Mouse (Mus musculus) hindbrain, embryonic 12.5 days (tissue): ENCODE measurements around the gene Pde4d. TPM values are rescaled to one million over a fixed set of nuclear protein-coding genes. Genes with fewer than 3 reads are reported as not detected.

Experiments used
- ATAC-seq: fragments of 200-750 bp; cut with Nextera tagmentation; 2 replicates; pipeline ENCODE4 v1.8.0; 2017; ENCODE audit warnings: moderate TSS enrichment; ENCODE audit not compliant: low FRiP score
- H3K27ac ChIP-seq: fragments of 300-500 bp; sonication (generic); 2 replicates; pipeline ENCODE4 v1.5.1; 2016; ENCODE audit warnings: mild to moderate bottlenecking
- H3K27me3 ChIP-seq: fragments of 300-500 bp; sonication (generic); 2 replicates; pipeline ENCODE4 v1.6.1; 2016; ENCODE audit warnings: mild to moderate bottlenecking
- H3K36me3 ChIP-seq: fragments of 300-500 bp; sonication (generic); 2 replicates; pipeline ENCODE4 v1.6.1; 2016; ENCODE audit warnings: mild to moderate bottlenecking
- H3K4me1 ChIP-seq: fragments of 300-500 bp; sonication (generic); 2 replicates; pipeline ENCODE4 v1.6.1; 2016
- H3K4me2 ChIP-seq: fragments of 300-500 bp; sonication (generic); replicated peaks from 2 replicates; pipeline ENCODE4 v1.6.1; 2016; ENCODE audit warnings: mild to moderate bottlenecking
- H3K4me3 ChIP-seq: fragments of 300-500 bp; sonication (generic); 2 replicates; pipeline ENCODE4 v1.5.1; 2016; ENCODE audit warnings: mild to moderate bottlenecking
- H3K9ac ChIP-seq: fragments of 300-500 bp; sonication (generic); 2 replicates; pipeline ENCODE4 v1.6.1; 2016; ENCODE audit warnings: mild to moderate bottlenecking, moderate library complexity
- H3K9me3 ChIP-seq: fragments of 300-500 bp; sonication (generic); replicated peaks from 2 replicates; pipeline ENCODE4 v1.6.1; 2016; ENCODE audit warnings: mild to moderate bottlenecking
- WGBS: fragments of 180-500 bp; shearing (Covaris S2); methylation state at CpG from one replicate; pipeline ENCODE4 v1.1.7; 2016; 5-methylcytosine and 5-hydroxymethylcytosine counted together
- polyA plus RNA-seq: library from polyadenylated mRNA; unstranded; fragments of >200 nt; fragmentation: Nextera tagmentation; extraction: Ambion mirVana; gene quantifications from 2 replicates; pipeline ENCODE4 v1.2.1, GENCODE M21; 2016

Gene Pde4d
- polyA plus RNA-seq, 1 experiment from 2014 or later: 20.6 TPM

- Histone ChIP-seq H3K9ac (no peak overlapping the region), H3K4me3 (no peak overlapping the region), H3K27ac (no peak overlapping the region), H3K4me2 (no peak overlapping the region), H3K9me3 (no peaks in the 10 kb centered on the region), H3K4me1 (peaks cover 4% of the 10 kb centered on the region; the same call in 1 of the 2 replicates), H3K27me3 (no peaks in the 10 kb centered on the region), H3K36me3 (no peaks in the 10 kb centered on the region)
- 76% methylated on average over 12 of the region's 12 CpGs for WGBS
- no peak for ATAC-seq
These were observed 1473.0 kb downstream of the Pde4d start for GRCm38 (mm10) chr13:109922782-109923181.

- no peak overlapping the region for H3K27ac ChIP-seq
- no peaks in the 10 kb centered on the region for H3K27me3 ChIP-seq
- peaks cover 4% of the 10 kb centered on the region; the same call in 1 of the 2 replicates for H3K4me1 ChIP-seq
- ATAC-seq: no peak
- no peaks in the 10 kb centered on the region for H3K36me3 ChIP-seq
- H3K9me3 ChIP-seq: no peaks in the 10 kb centered on the region
- H3K9ac ChIP-seq: no peak overlapping the region
- H3K4me2 ChIP-seq: no peak overlapping the region
- WGBS: 95% methylated on average over 15 of the region's 15 CpGs
- H3K4me3 ChIP-seq: no peak overlapping the region
These were observed 1475.0 kb downstream of the Pde4d start for GRCm38 (mm10) chr13:109924771-109925170.

- peak; percentile 96 for ATAC-seq
- Histone ChIP-seq H3K9ac (0 out of 2 replicates have a peak overlapping the region, but pooled peaks have one; percentile 27), H3K36me3 (no peaks in the 10 kb centered on the region), H3K27ac (peak overlapping the region; percentile 79), H3K4me3 (peak overlapping the region; percentile 7; the same call in 1 of the 2 replicates), H3K27me3 (no peaks in the 10 kb centered on the region), H3K4me1 (peaks cover 4% of the 10 kb centered on the region; the same call in 1 of the 2 replicates), H3K4me2 (peak overlapping the region; percentile 47), H3K9me3 (no peaks in the 10 kb centered on the region)
- 30% methylated on average over 15 of the region's 15 CpGs for WGBS
These were observed 1476.7 kb downstream of the Pde4d start for GRCm38 (mm10) chr13:109926277-109926920.

GRCm38 (mm10) chr13:109927782-109928181 is 1478.0 kb downstream of the Pde4d start:
- no peak for ATAC-seq
- WGBS: 72% methylated on average over 2 of the region's 2 CpGs
- Histone ChIP-seq H3K4me3 (no peak overlapping the region), H3K9me3 (no peaks in the 10 kb centered on the region), H3K36me3 (no peaks in the 10 kb centered on the region), H3K27me3 (no peaks in the 10 kb centered on the region), H3K27ac (no peak overlapping the region; the same call in 1 of the 2 replicates), H3K9ac (no peak overlapping the region), H3K4me2 (peak overlapping the region; percentile 47), H3K4me1 (peaks cover 4% of the 10 kb centered on the region; the same call in 1 of the 2 replicates)

- no peak for ATAC-seq
- Histone ChIP-seq H3K27ac (no peak overlapping the region), H3K36me3 (peaks cover 6% of the 10 kb centered on the region), H3K27me3 (no peaks in the 10 kb centered on the region), H3K4me1 (no peaks in the 10 kb centered on the region), H3K9me3 (no peaks in the 10 kb centered on the region), H3K9ac (no peak overlapping the region), H3K4me2 (no peak overlapping the region), H3K4me3 (no peak overlapping the region)
- WGBS: 95% methylated on average over 13 of the region's 13 CpGs
These were observed 1482.9 kb downstream of the Pde4d start for GRCm38 (mm10) chr13:109932688-109933087.

GRCm38 (mm10) chr13:109933554-109933953 is 1483.8 kb downstream of the Pde4d start:
- peaks cover 10% of the 10 kb centered on the region for H3K36me3 ChIP-seq
- H3K27me3 ChIP-seq: no peaks in the 10 kb centered on the region
- no peak overlapping the region for H3K4me3 ChIP-seq
- ATAC-seq: no peak
- WGBS: 92% methylated on average over 7 of the region's 7 CpGs
- H3K4me2 ChIP-seq: no peak overlapping the region
- no peak overlapping the region for H3K9ac ChIP-seq
- no peaks in the 10 kb centered on the region for H3K4me1 ChIP-seq
- H3K9me3 ChIP-seq: no peaks in the 10 kb centered on the region
- H3K27ac ChIP-seq: no peak overlapping the region

- no peaks in the 10 kb centered on the region for H3K9me3 ChIP-seq
- H3K4me3 ChIP-seq: no peak overlapping the region
- H3K36me3 ChIP-seq: peaks cover 23% of the 10 kb centered on the region
- H3K4me2 ChIP-seq: no peak overlapping the region
- H3K4me1 ChIP-seq: no peaks in the 10 kb centered on the region
- no peak for ATAC-seq
- H3K27me3 ChIP-seq: no peaks in the 10 kb centered on the region
- 84% methylated on average over 5 of the region's 5 CpGs for WGBS
- H3K27ac ChIP-seq: no peak overlapping the region
- no peak overlapping the region for H3K9ac ChIP-seq
These were observed 1487.1 kb downstream of the Pde4d start for GRCm38 (mm10) chr13:109936866-109937265.

- H3K27ac ChIP-seq: no peak overlapping the region
- H3K9ac ChIP-seq: no peak overlapping the region
- H3K36me3 ChIP-seq: peaks cover 23% of the 10 kb centered on the region
- H3K4me3 ChIP-seq: no peak overlapping the region
- 79% methylated on average over 7 of the region's 7 CpGs for WGBS
- H3K27me3 ChIP-seq: no peaks in the 10 kb centered on the region
- no peaks in the 10 kb centered on the region for H3K9me3 ChIP-seq
- ATAC-seq: no peak
- H3K4me2 ChIP-seq: no peak overlapping the region
- no peaks in the 10 kb centered on the region for H3K4me1 ChIP-seq
These were observed 1495.2 kb downstream of the Pde4d start for GRCm38 (mm10) chr13:109944822-109945551.

GRCm38 (mm10) chr13:109951466-109951865 is 1501.7 kb downstream of the Pde4d start:
- 71% methylated on average over 14 of the region's 14 CpGs for WGBS
- no peak for ATAC-seq
- H3K36me3 ChIP-seq: peaks cover 44% of the 10 kb centered on the region

GRCm38 (mm10) chr13:109954189-109954588 is 1504.4 kb downstream of the Pde4d start:
- Histone ChIP-seq H3K27me3 (no peaks in the 10 kb centered on the region), H3K4me3 (no peak overlapping the region), H3K27ac (no peak overlapping the region), H3K4me2 (no peak overlapping the region), H3K9me3 (no peaks in the 10 kb centered on the region), H3K36me3 (peaks cover 34% of the 10 kb centered on the region), H3K9ac (no peak overlapping the region), H3K4me1 (no peaks in the 10 kb centered on the region)
- ATAC-seq: no peak
- WGBS: 94% methylated on average over 8 of the region's 8 CpGs

More at GRCm38 (mm10) chr13:109951466-109951865, 1501.7 kb downstream of the Pde4d start:
- no peak overlapping the region for H3K27ac ChIP-seq
- H3K9ac ChIP-seq: no peak overlapping the region
- H3K4me2 ChIP-seq: no peak overlapping the region
- no peaks in the 10 kb centered on the region for H3K4me1 ChIP-seq
- no peaks in the 10 kb centered on the region for H3K27me3 ChIP-seq
- H3K9me3 ChIP-seq: no peaks in the 10 kb centered on the region
- no peak overlapping the region for H3K4me3 ChIP-seq

GRCm38 (mm10) chr13:109957953-109958352 is 1508.2 kb downstream of the Pde4d start:
- no peak overlapping the region for H3K4me2 ChIP-seq
- 60% methylated on average over 4 of the region's 4 CpGs for WGBS
- ATAC-seq: no peak

GRCm38 (mm10) chr13:109982821-109983443 is 1533.2 kb downstream of the Pde4d start:
- no peak for ATAC-seq
- WGBS: 77% methylated on average over 10 of the region's 10 CpGs

More at GRCm38 (mm10) chr13:109957953-109958352, 1508.2 kb downstream of the Pde4d start:
- 0 out of 2 replicates have a peak overlapping the region, but pooled peaks have one; percentile 23 for H3K27ac ChIP-seq
- no peaks in the 10 kb centered on the region for H3K9me3 ChIP-seq
- H3K4me3 ChIP-seq: no peak overlapping the region
- H3K9ac ChIP-seq: no peak overlapping the region
- no peaks in the 10 kb centered on the region for H3K4me1 ChIP-seq
- H3K27me3 ChIP-seq: no peaks in the 10 kb centered on the region
- H3K36me3 ChIP-seq: peaks cover 3% of the 10 kb centered on the region; the same call in 1 of the 2 replicates

More at GRCm38 (mm10) chr13:109982821-109983443, 1533.2 kb downstream of the Pde4d start:
- no peak overlapping the region for H3K27ac ChIP-seq
- no peaks in the 10 kb centered on the region for H3K4me1 ChIP-seq
- no peaks in the 10 kb centered on the region for H3K36me3 ChIP-seq
- H3K9me3 ChIP-seq: no peaks in the 10 kb centered on the region
- no peaks in the 10 kb centered on the region for H3K27me3 ChIP-seq
- H3K4me2 ChIP-seq: no peak overlapping the region
- no peak overlapping the region for H3K4me3 ChIP-seq
- no peak overlapping the region for H3K9ac ChIP-seq
